Mouse (Mus musculus): ENCODE measurements at regions not wholly inside any gene's neighbourhood (a gene's known extent, or its start where the extent isn't known, plus 50 kb on each side); places are given as distances from the start of the nearest gene placed in this dataset.

- 86% methylated on average over 3 of the region's 3 CpGs for WGBS
- Histone ChIP-seq H3K27ac (ENCODE audit: insufficient read depth, low read length) (no peak overlapping the region), H3K4me1 (ENCODE audit: control insufficient read depth, insufficient read depth, low read length) (no peaks in the 10 kb centered on the region), H3K27me3 (ENCODE audit: control insufficient read depth, insufficient read depth, low read length) (no peaks in the 10 kb centered on the region), H3K4me3 (replicated peaks; ENCODE audit: insufficient read depth, low read depth, low read length) (no peak overlapping the region)
- no peak for DNase-seq
- TF ChIP-seq CTCF (IDR thresholded peaks at IDR 0.05; ENCODE audit: borderline replicate concordance, insufficient read depth, low read depth, low read length) (no peak), POLR2A (IDR thresholded peaks at IDR 0.05; ENCODE audit: borderline replicate concordance, insufficient read depth, low read length) (no peak)
These were observed 693.0 kb upstream of the Gpc5 start for GRCm38 (mm10) chr14:114398861-114399557.

- no peak for DNase-seq
- no peak overlapping the region for H3K4me3 ChIP-seq (replicated peaks; ENCODE audit: insufficient read depth, low read depth, low read length)
- WGBS, result 89% methylated on average over 3 of the region's 3 CpGs
- H3K27ac ChIP-seq (ENCODE audit: insufficient read depth, low read length), result no peak overlapping the region
- TF ChIP-seq POLR2A (IDR thresholded peaks at IDR 0.05; ENCODE audit: borderline replicate concordance, insufficient read depth, low read length), result no peak
- TF ChIP-seq CTCF (IDR thresholded peaks at IDR 0.05; ENCODE audit: borderline replicate concordance, insufficient read depth, low read depth, low read length), result no peak
- no peaks in the 10 kb centered on the region for H3K4me1 ChIP-seq (ENCODE audit: control insufficient read depth, insufficient read depth, low read length)
- H3K27me3 ChIP-seq (ENCODE audit: control insufficient read depth, insufficient read depth, low read length), result no peaks in the 10 kb centered on the region
These were observed 673.2 kb upstream of the Gpc5 start for GRCm38 (mm10) chr14:114418851-114419250.

- Histone ChIP-seq H3K27ac (ENCODE audit: insufficient read depth, low read length) (no peak overlapping the region), H3K27me3 (ENCODE audit: control insufficient read depth, insufficient read depth, low read length) (no peaks in the 10 kb centered on the region), H3K4me3 (replicated peaks; ENCODE audit: insufficient read depth, low read depth, low read length) (no peak overlapping the region), H3K4me1 (ENCODE audit: control insufficient read depth, insufficient read depth, low read length) (no peaks in the 10 kb centered on the region)
- DNase-seq, result no peak
- 88% methylated on average over 2 of the region's 2 CpGs for WGBS
- TF ChIP-seq CTCF (IDR thresholded peaks at IDR 0.05; ENCODE audit: borderline replicate concordance, insufficient read depth, low read depth, low read length), result no peak
- no peak for TF ChIP-seq POLR2A (IDR thresholded peaks at IDR 0.05; ENCODE audit: borderline replicate concordance, insufficient read depth, low read length)
These were observed 666.5 kb upstream of the Gpc5 start for GRCm38 (mm10) chr14:114425475-114425874.
